Mouse (Mus musculus) kidney, adult 2 months (tissue): ENCODE results near the gene Gpr139. TPM values are rescaled to one million over a fixed set of nuclear protein-coding genes. Genes with fewer than 3 reads are reported as not detected.
A peak's percentile ranks its signal among the peaks of the same experiment; 100 is the strongest.

Source experiments
- DNase-seq: peaks from one replicate; pipeline ENCODE4 v3.0.0; 2021
- H3K27ac ChIP-seq: fragments of 200-500 bp; 2 replicates; pipeline ENCODE4 v1.5.1; 2012; ENCODE audit warnings: low read depth, low read length, control low read depth, inconsistent platforms; ENCODE audit not compliant: insufficient read depth
- H3K27me3 ChIP-seq: fragments of 200-500 bp; replicated peaks from 2 replicates; pipeline ENCODE4 v1.6.1; 2012; ENCODE audit warnings: mild to moderate bottlenecking, moderate library complexity, low read length, inconsistent platforms; ENCODE audit not compliant: control insufficient read depth, insufficient read depth
- H3K36me3 ChIP-seq: fragments of 200-500 bp; 2 replicates; pipeline ENCODE4 v1.6.1; 2012; ENCODE audit warnings: mild to moderate bottlenecking, moderate library complexity, low read length, inconsistent platforms; ENCODE audit not compliant: control insufficient read depth, insufficient read depth
- H3K4me1 ChIP-seq: fragments of 200-500 bp; 2 replicates; pipeline ENCODE4 v1.6.1; 2011; ENCODE audit warnings: low read length; ENCODE audit not compliant: control insufficient read depth, insufficient read depth
- H3K4me3 ChIP-seq: fragments of 200-500 bp; 2 replicates; pipeline ENCODE4 v1.5.1; 2011; ENCODE audit warnings: mild to moderate bottlenecking, low read depth, low read length, control low read depth; ENCODE audit not compliant: insufficient read depth
- CTCF ChIP-seq: fragments of 200-500 bp; conservative IDR thresholded peaks from 2 replicates; pipeline ENCODE4 v1.5.1; 2011; ENCODE audit warnings: low read depth, mild to moderate bottlenecking, control low read depth, low read length, moderate library complexity, mixed read lengths; ENCODE audit not compliant: insufficient read depth, insufficient read length
- POLR2A ChIP-seq: fragments of 200-500 bp; IDR thresholded peaks from one replicate; pipeline ENCODE4 v1.6.1; 2011; ENCODE audit warnings: low read depth, low read length, control low read depth
- WGBS: fragments of 180-500 bp; shearing (Covaris S2); methylation state at CpG from one replicate; pipeline ENCODE4 v1.1.7; 2018; 5-methylcytosine and 5-hydroxymethylcytosine counted together
- polyA plus RNA-seq: library from polyadenylated mRNA; depleted of rRNA; stranded (reverse); fragments of >200 nt; gene quantifications from 2 replicates; pipeline ENCODE4 v1.2.3, GENCODE M21; 2012; rRNA removed

Gene Gpr139
- polyA plus RNA-seq: not detected in 2 replicates

- Histone ChIP-seq H3K27me3 (no peaks in the 10 kb centered on the region), H3K27ac (no peak within 1 kb of the TSS), H3K4me1 (no peaks in the 10 kb centered on the region), H3K36me3 (no peaks in the 10 kb centered on the region), H3K4me3 (no peak within 1 kb of the TSS)
- DNase-seq: no peak
- under 1% methylated on average over 44 of the region's 47 CpGs for WGBS
- TF ChIP-seq CTCF: no peak
- TF ChIP-seq POLR2A: no peak
Observed at GRCm38 (mm10) chr7:119184341-119185143, at the start of gene Gpr139. Gene Gpr139, minus strand, starts transcription at chr7:119184603.

DNA sequence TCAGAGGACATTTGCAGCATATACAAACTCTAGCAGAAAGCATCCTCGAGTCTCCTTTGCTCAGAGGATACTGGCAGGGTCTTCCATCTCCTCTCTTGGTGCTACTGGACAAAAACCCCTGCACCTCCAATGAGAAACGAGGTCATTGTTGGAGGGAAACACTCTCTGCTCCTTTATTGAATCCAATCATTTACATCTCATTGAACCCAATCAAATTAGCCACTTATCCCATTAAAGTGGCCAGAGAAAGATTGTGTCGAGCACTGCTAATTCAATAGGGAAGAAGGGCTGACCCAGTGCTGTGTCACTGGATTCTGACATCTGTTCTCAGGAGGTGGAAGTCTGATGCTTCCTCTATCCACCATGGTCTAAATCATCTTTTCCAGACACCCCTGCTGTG, 46.6 kb upstream of the Gpr139 start:
- Histone ChIP-seq H3K36me3 (no peaks in the 10 kb centered on the region), H3K27ac (no peak overlapping the region), H3K27me3 (no peaks in the 10 kb centered on the region), H3K4me3 (no peak overlapping the region), H3K4me1 (no peaks in the 10 kb centered on the region)
- DNase-seq: no peak
- WGBS: 55% methylated on average over 3 of the region's 3 CpGs
- no peak for TF ChIP-seq POLR2A
- no peak for TF ChIP-seq CTCF

- no peak overlapping the region for H3K27ac ChIP-seq
- TF ChIP-seq CTCF (no peak), POLR2A (no peak)
Observed at GRCm38 (mm10) chr7:119222706-119223105, 38.3 kb upstream of the Gpr139 start.

GRCm38 (mm10) chr7:119219121-119219520, 34.7 kb upstream of the Gpr139 start:
- TF ChIP-seq POLR2A (no peak), CTCF (no peak)
- Histone ChIP-seq H3K4me1 (no peaks in the 10 kb centered on the region), H3K4me3 (no peak overlapping the region), H3K27me3 (no peaks in the 10 kb centered on the region; the same call in 1 of the 2 replicates), H3K36me3 (no peaks in the 10 kb centered on the region), H3K27ac (no peak overlapping the region)
- no peak for DNase-seq
- WGBS: 95% methylated on average over 2 of the region's 2 CpGs

More at GRCm38 (mm10) chr7:119222706-119223105, 38.3 kb upstream of the Gpr139 start:
- Histone ChIP-seq H3K4me3 (no peak overlapping the region), H3K36me3 (no peaks in the 10 kb centered on the region), H3K4me1 (no peaks in the 10 kb centered on the region), H3K27me3 (no peaks in the 10 kb centered on the region; the same call in 1 of the 2 replicates)
- no peak for DNase-seq
- 79% methylated on average over 4 of the region's 4 CpGs for WGBS

- TF ChIP-seq POLR2A: no peak
- no peak for TF ChIP-seq CTCF
- H3K4me1 ChIP-seq: no peaks in the 10 kb centered on the region
- no peak overlapping the region for H3K27ac ChIP-seq
- H3K4me3 ChIP-seq: no peak overlapping the region
- no peaks in the 10 kb centered on the region for H3K36me3 ChIP-seq
- 74% methylated on average over 3 of the region's 3 CpGs for WGBS
- DNase-seq: no peak
- H3K27me3 ChIP-seq: no peaks in the 10 kb centered on the region
Observed at GRCm38 (mm10) chr7:119207251-119207650, 22.8 kb upstream of the Gpr139 start.

- Histone ChIP-seq H3K36me3 (no peaks in the 10 kb centered on the region), H3K27me3 (no peaks in the 10 kb centered on the region), H3K4me1 (no peaks in the 10 kb centered on the region), H3K27ac (no peak overlapping the region), H3K4me3 (no peak overlapping the region)
- DNase-seq: peak; percentile 23
- TF ChIP-seq CTCF (peak; percentile 57), POLR2A (no peak)
- 14% methylated on average over 11 of the region's 11 CpGs for WGBS
Observed at GRCm38 (mm10) chr7:119186374-119186773, 2.0 kb upstream of the Gpr139 start.

GRCm38 (mm10) chr7:119185181-119185940, 958 bp upstream of the Gpr139 start:
- Histone ChIP-seq H3K27me3 (no peaks in the 10 kb centered on the region), H3K27ac (no peak overlapping the region), H3K4me1 (no peaks in the 10 kb centered on the region), H3K36me3 (no peaks in the 10 kb centered on the region), H3K4me3 (no peak overlapping the region)
- TF ChIP-seq POLR2A: no peak
- no peak for TF ChIP-seq CTCF
- 5% methylated on average over 23 of the region's 23 CpGs for WGBS
- no peak for DNase-seq
